Mouse (Mus musculus): ENCODE data around the gene Gm14399.
"Not testable (repeated sequence)": the region's sequence is repeated elsewhere in the genome, so short reads cannot be mapped to it uniquely, and the experiment has no call there.

DNA sequence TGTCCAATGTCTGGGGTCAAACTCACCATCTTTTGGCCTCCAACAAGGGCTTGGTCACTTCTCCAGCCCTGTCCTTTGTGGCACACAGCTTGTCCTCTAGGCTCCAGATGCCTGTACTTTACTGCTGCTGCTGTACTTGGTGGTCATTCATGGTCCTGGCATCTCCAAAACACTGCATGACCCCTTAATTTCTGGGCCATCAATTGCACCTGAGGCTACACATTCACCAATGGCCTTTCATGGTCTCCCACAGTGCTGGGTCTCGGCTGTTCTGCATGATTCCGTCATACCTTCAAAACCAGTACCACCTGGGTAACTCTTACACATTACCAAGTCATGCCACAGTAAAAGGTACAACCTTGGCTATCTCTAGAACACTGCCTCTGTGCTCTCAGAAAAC is 25.1 kb upstream of the Gm14399 start:
- not testable (repeated sequence) for TF ChIP-seq CTCF, POLR2A (IDR thresholded peaks at IDR 0.05; ENCODE audit: extremely low read depth, insufficient read depth, low read length)
